Mouse (Mus musculus) MEL (cell line): ENCODE measurements at regions not wholly inside any gene's neighbourhood (a gene's known extent, or its start where the extent isn't known, plus 50 kb on each side); places are given as distances from the start of the nearest gene placed in this dataset.

Experiments used
- DNase-seq: peaks from one replicate; pipeline ENCODE4 v3.0.0; 2011; ENCODE audit warnings: low read depth, low spot score
- H3K27ac ChIP-seq: 2 replicates; pipeline ENCODE4 v1.5.1; 2012; ENCODE audit warnings: low read depth, mild to moderate bottlenecking, control low read depth, low read length, moderate library complexity; ENCODE audit not compliant: control insufficient read depth
- H3K27me3 ChIP-seq, 2 experiments: fragments of 150-350 bp in 1 of 2; sonication (generic) in 1 of 2; 2 replicates each; pipeline ENCODE4 v1.6.1; 2012; ENCODE audit warnings: low read length in 2 of 2, mild to moderate bottlenecking in 2 of 2, improper control_type of control experiment in 1 of 2, moderate library complexity in 1 of 2; ENCODE audit not compliant: insufficient read depth in 2 of 2, control insufficient read depth in 1 of 2
- H3K36me3 ChIP-seq, 2 experiments: 2 replicates each; pipeline ENCODE4 v1.6.1; 2012 to 2014; ENCODE audit warnings: low read length in 2 of 2, improper control_type of control experiment in 1 of 2, inconsistent platforms in 1 of 2, mild to moderate bottlenecking in 1 of 2; ENCODE audit not compliant: insufficient read depth in 2 of 2, control insufficient read depth in 1 of 2
- H3K4me1 ChIP-seq, 2 experiments: fragments of 150-350 bp in 1 of 2; sonication (generic) in 1 of 2; 2 replicates each; pipeline ENCODE4 v1.6.1; 2012; ENCODE audit warnings: low read length in 2 of 2, improper control_type of control experiment in 1 of 2, mild to moderate bottlenecking in 1 of 2; ENCODE audit not compliant: insufficient read depth in 2 of 2, control insufficient read depth in 1 of 2
- H3K4me3 ChIP-seq, 2 experiments: fragments of 150-350 bp in 1 of 2; sonication (generic) in 1 of 2; 2 replicates each; pipeline ENCODE4 v1.5.1; 2012; ENCODE audit warnings: low read depth in 2 of 2, low read length in 2 of 2, mild to moderate bottlenecking in 2 of 2, moderate library complexity in 2 of 2, control low read depth in 1 of 2, improper control_type of control experiment in 1 of 2; ENCODE audit not compliant: control insufficient read depth in 1 of 2, insufficient read depth in 1 of 2
- H3K79me2 ChIP-seq: 2 replicates; pipeline ENCODE4 v1.6.1; 2012; ENCODE audit warnings: mild to moderate bottlenecking, low read length, moderate library complexity; ENCODE audit not compliant: control insufficient read depth, poor library complexity, insufficient read depth
- H3K9ac ChIP-seq: 2 replicates; pipeline ENCODE4 v1.6.1; 2012; ENCODE audit warnings: low read depth, mild to moderate bottlenecking, control low read depth, low read length, moderate library complexity; ENCODE audit not compliant: control insufficient read depth, poor library complexity, severe bottlenecking
- H3K9me3 ChIP-seq: fragments of 150-350 bp; sonication (generic); replicated peaks from 2 replicates; pipeline ENCODE4 v1.6.1; 2012; ENCODE audit warnings: mild to moderate bottlenecking, low read length, improper control_type of control experiment, moderate library complexity; ENCODE audit not compliant: insufficient read depth
- BHLHE40 ChIP-seq: IDR thresholded peaks from 2 replicates; pipeline ENCODE4 v1.6.1; 2012; ENCODE audit warnings: low read depth, mild to moderate bottlenecking, inconsistent platforms, low read length, improper control_type of control experiment, borderline replicate concordance
- CHD1 ChIP-seq: IDR thresholded peaks from 2 replicates; pipeline ENCODE4 v1.6.1; 2012; ENCODE audit warnings: low read depth, mild to moderate bottlenecking, inconsistent platforms, low read length, improper control_type of control experiment
- CHD2 ChIP-seq: IDR thresholded peaks from 2 replicates; pipeline ENCODE4 v1.6.1; 2011; ENCODE audit warnings: low read length, improper control_type of control experiment
- E2F4 ChIP-seq: IDR thresholded peaks from 2 replicates; pipeline ENCODE4 v1.6.1; 2011; ENCODE audit warnings: low read depth, low read length, improper control_type of control experiment, borderline replicate concordance
- ELF1 ChIP-seq: IDR thresholded peaks from 2 replicates; pipeline ENCODE4 v1.6.1; 2014; ENCODE audit warnings: low read depth, mild to moderate bottlenecking, inconsistent platforms, low read length, improper control_type of control experiment, moderate library complexity
- GABPA ChIP-seq: IDR thresholded peaks from 2 replicates; pipeline ENCODE4 v1.6.1; 2012; ENCODE audit warnings: low read depth, mild to moderate bottlenecking, inconsistent platforms, low read length, improper control_type of control experiment, moderate library complexity
- JUND ChIP-seq: IDR thresholded peaks from 2 replicates; pipeline ENCODE4 v1.6.1; 2011; ENCODE audit warnings: low read depth, mild to moderate bottlenecking, improper control_type of control experiment, low read length
- MAX ChIP-seq: IDR thresholded peaks from 2 replicates; pipeline ENCODE4 v1.6.1; 2011; ENCODE audit warnings: low read length, improper control_type of control experiment
- MEF2A ChIP-seq: IDR thresholded peaks from 2 replicates; pipeline ENCODE4 v1.6.1; 2014; ENCODE audit warnings: low read depth, mild to moderate bottlenecking, inconsistent platforms, low read length, improper control_type of control experiment; ENCODE audit not compliant: poor library complexity, insufficient replicate concordance, severe bottlenecking; ENCODE audit errors: extremely low read depth
- MXI1 ChIP-seq: IDR thresholded peaks from 2 replicates; pipeline ENCODE4 v1.6.1; 2011; ENCODE audit warnings: mild to moderate bottlenecking, low read depth, low read length, improper control_type of control experiment
- MYB ChIP-seq: IDR thresholded peaks from 2 replicates; pipeline ENCODE4 v1.6.1; 2011; ENCODE audit warnings: mild to moderate bottlenecking, low read depth, low read length, improper control_type of control experiment
- NRF1 ChIP-seq: IDR thresholded peaks from 2 replicates; pipeline ENCODE4 v1.6.1; 2014; ENCODE audit warnings: low read depth, mild to moderate bottlenecking, inconsistent platforms, low read length, improper control_type of control experiment, moderate library complexity; ENCODE audit not compliant: poor library complexity, insufficient read depth, severe bottlenecking
- POLR2A ChIP-seq, 2 experiments: IDR thresholded peaks; 2 replicates each; pipeline ENCODE4 v1.6.1; 2011 to 2012; ENCODE audit warnings: low read length in 2 of 2, mild to moderate bottlenecking in 2 of 2, control low read depth in 1 of 2, improper control_type of control experiment in 1 of 2, low read depth in 1 of 2, moderate library complexity in 1 of 2; ENCODE audit not compliant: control insufficient read depth in 1 of 2, insufficient read depth in 1 of 2, poor library complexity in 1 of 2
- RAD21 ChIP-seq: IDR thresholded peaks from 2 replicates; pipeline ENCODE4 v1.6.1; 2011; ENCODE audit warnings: mild to moderate bottlenecking, low read depth, low read length, improper control_type of control experiment
- RCOR1 ChIP-seq: IDR thresholded peaks from 2 replicates; pipeline ENCODE4 v1.6.1; 2012; ENCODE audit warnings: low read depth, mild to moderate bottlenecking, inconsistent platforms, low read length, improper control_type of control experiment
- SMC3 ChIP-seq: IDR thresholded peaks from 2 replicates; pipeline ENCODE4 v1.6.1; 2011; ENCODE audit warnings: low read depth, low read length, improper control_type of control experiment
- TAL1 ChIP-seq: IDR thresholded peaks from 2 replicates; pipeline ENCODE4 v1.6.1; 2012; ENCODE audit warnings: mild to moderate bottlenecking, inconsistent platforms, low read length, moderate library complexity, mixed read lengths
- TCF12 ChIP-seq: IDR thresholded peaks from 2 replicates; pipeline ENCODE4 v1.6.1; 2014; ENCODE audit warnings: low read depth, mild to moderate bottlenecking, inconsistent platforms, low read length, improper control_type of control experiment, moderate library complexity
- USF2 ChIP-seq, 2 experiments: IDR thresholded peaks; 2 replicates each; pipeline ENCODE4 v1.6.1; 2011 to 2012; ENCODE audit warnings: improper control_type of control experiment in 2 of 2, low read length in 2 of 2, borderline replicate concordance in 1 of 2, inconsistent platforms in 1 of 2, low read depth in 1 of 2, mild to moderate bottlenecking in 1 of 2; ENCODE audit not compliant: insufficient read depth in 1 of 2
- ZC3H11A ChIP-seq: IDR thresholded peaks from 2 replicates; pipeline ENCODE4 v1.6.1; 2012; ENCODE audit warnings: low read depth, mild to moderate bottlenecking, inconsistent platforms, low read length, improper control_type of control experiment
- ZKSCAN1 ChIP-seq: IDR thresholded peaks from 2 replicates; pipeline ENCODE4 v1.6.1; 2012; ENCODE audit warnings: low read depth, mild to moderate bottlenecking, inconsistent platforms, low read length, improper control_type of control experiment, moderate library complexity
- ZMIZ1 ChIP-seq: IDR thresholded peaks from 2 replicates; pipeline ENCODE4 v1.6.1; 2012; ENCODE audit warnings: low read depth, mild to moderate bottlenecking, inconsistent platforms, low read length, improper control_type of control experiment, moderate library complexity
- ZNF384 ChIP-seq: IDR thresholded peaks from 2 replicates; pipeline ENCODE4 v1.6.1; 2012; ENCODE audit warnings: low read depth, mild to moderate bottlenecking, inconsistent platforms, low read length, improper control_type of control experiment

- no peak overlapping the region for H3K9ac ChIP-seq
- no peaks in the 10 kb centered on the region for H3K27me3 ChIP-seq
- no peaks in the 10 kb centered on the region for H3K9me3 ChIP-seq
- no peak overlapping the region for H3K4me3 ChIP-seq
- H3K36me3 ChIP-seq, result no peaks in the 10 kb centered on the region
- TF ChIP-seq ZC3H11A (no peak), MXI1 (no peak), RAD21 (no peak), ZNF384 (no peak), BHLHE40 (no peak), CHD1 (no peak), USF2 (IDR thresholded peaks at IDR 0.05; ENCODE audit: borderline replicate concordance in 1 of 2, insufficient read depth in 1 of 2, low read depth in 1 of 2, low read length in 2 of 2) (no peak), ZKSCAN1 (no peak), RCOR1 (no peak), NRF1 (no peak), JUND (no peak), ELF1 (no peak), MEF2A (no peak), ZMIZ1 (no peak), POLR2A (IDR thresholded peaks at IDR 0.05; ENCODE audit: control insufficient read depth in 1 of 2, insufficient read depth in 1 of 2, low read depth in 1 of 2, low read length in 2 of 2, poor library complexity in 1 of 2) (no peak), TAL1 (no peak), GABPA (no peak), TCF12 (no peak), MAX (no peak)
- TF ChIP-seq, all 39 proteins: peak for 0
- Histone ChIP-seq H3K79me2 (no peaks in the 10 kb centered on the region), H3K27ac (no peak overlapping the region), H3K4me1 (no peaks in the 10 kb centered on the region)
- no peak for DNase-seq
These were observed 293.0 kb downstream of the Btg1 start for GRCm38 (mm10) chr10:96909661-96910315.

GRCm38 (mm10) chr10:96921181-96921580, 304.4 kb downstream of the Btg1 start:
- Histone ChIP-seq H3K27ac (no peak overlapping the region), H3K36me3 (no peaks in the 10 kb centered on the region), H3K9ac (no peak overlapping the region), H3K79me2 (no peaks in the 10 kb centered on the region), H3K9me3 (no peaks in the 10 kb centered on the region), H3K27me3 (no peaks in the 10 kb centered on the region), H3K4me3 (no peak overlapping the region), H3K4me1 (no peaks in the 10 kb centered on the region)
- TF ChIP-seq RAD21 (no peak), SMC3 (no peak), BHLHE40 (no peak), CHD2 (no peak), MXI1 (no peak), MEF2A (no peak), TAL1 (no peak), POLR2A (IDR thresholded peaks at IDR 0.05; ENCODE audit: control insufficient read depth in 1 of 2, insufficient read depth in 1 of 2, low read depth in 1 of 2, low read length in 2 of 2, poor library complexity in 1 of 2) (no peak), ZC3H11A (no peak), USF2 (IDR thresholded peaks at IDR 0.05; ENCODE audit: borderline replicate concordance in 1 of 2, insufficient read depth in 1 of 2, low read depth in 1 of 2, low read length in 2 of 2) (no peak), E2F4 (no peak), ZKSCAN1 (no peak), GABPA (no peak), MYB (no peak)
- DNase-seq, result no peak
